Mouse (Mus musculus): ENCODE measurements around the gene Tctex1d2. TPM values are rescaled to one million over a fixed set of nuclear protein-coding genes. Genes with fewer than 3 reads are reported as not detected.

Tctex1d2 gene
- total RNA-seq (2023): 3.1 to 7.0 TPM (median 5.3 TPM) in 4 replicates

DNA sequence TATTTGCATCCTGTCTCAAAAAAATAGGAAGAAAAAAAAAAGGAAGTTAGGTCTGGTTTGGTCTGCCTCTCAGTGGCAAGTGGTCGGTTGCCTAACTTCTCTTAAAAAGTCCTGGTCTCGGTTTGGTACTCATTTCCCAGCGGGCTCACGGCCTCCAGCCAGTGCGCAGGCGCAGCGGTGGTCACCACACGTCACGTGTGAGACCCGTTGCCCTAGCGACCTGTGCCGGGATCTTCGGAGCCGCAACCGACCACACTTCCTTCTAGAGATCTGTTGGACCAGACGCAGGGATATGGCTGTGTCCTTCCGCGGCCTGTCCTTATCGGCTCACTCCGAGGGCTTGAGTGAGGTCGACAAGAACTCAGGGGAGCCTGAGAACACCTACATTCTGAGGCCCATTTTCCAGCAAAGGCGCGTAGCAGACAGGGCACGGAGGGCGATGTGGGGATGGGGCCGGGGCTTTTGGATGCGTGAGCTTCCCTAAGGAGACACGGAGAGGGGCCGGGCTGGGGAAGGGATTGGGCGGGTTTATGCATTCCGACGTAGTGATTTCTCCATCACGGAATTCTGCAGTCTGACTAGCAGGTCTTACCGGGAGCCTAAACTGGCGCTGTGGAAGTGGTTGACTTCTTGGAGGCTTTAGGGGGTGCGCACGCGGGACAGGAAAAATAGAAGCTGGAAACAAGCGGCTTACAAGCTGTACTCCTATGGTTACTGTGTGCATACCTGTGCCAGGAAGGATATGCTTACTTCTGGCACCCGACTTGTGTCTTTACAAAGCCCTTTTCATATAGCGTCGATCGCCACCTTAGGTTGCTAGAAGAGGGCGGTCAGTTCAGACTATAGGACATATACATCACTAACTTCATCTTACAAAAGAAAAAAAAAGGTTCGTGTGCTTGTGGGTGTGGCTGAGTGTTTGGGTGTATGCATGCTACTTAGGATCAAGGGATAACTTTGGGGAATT, at the start of gene Tctex1d2:
Tctex1d2 (plus strand) TSS at position 186 of the 967 bp plus-strand sequence.

DNA sequence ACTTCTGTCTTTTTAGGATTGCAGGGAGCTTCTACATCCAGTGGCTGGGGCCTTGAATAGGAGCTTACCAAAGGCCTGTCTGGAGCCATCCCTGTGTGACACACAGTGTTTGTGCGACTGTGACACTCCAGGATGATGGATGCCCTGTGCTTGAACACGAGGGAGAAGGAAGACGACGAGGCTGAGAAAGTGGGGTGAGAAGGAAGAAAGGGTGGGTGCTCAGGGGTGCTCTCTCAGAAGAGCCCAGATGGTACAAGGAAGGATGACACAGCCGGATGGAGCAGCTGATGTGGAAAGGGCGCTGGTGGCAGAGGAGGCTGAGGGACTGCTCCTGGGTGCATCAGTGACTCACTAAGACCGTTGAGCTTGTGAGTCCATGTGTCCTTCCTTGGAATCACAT, 19.2 kb upstream of the Tctex1d2 start, which contains the start of gene Tm4sf19:
Tm4sf19 (plus strand) TSS at position 240 of the 400 bp plus-strand sequence.

DNA sequence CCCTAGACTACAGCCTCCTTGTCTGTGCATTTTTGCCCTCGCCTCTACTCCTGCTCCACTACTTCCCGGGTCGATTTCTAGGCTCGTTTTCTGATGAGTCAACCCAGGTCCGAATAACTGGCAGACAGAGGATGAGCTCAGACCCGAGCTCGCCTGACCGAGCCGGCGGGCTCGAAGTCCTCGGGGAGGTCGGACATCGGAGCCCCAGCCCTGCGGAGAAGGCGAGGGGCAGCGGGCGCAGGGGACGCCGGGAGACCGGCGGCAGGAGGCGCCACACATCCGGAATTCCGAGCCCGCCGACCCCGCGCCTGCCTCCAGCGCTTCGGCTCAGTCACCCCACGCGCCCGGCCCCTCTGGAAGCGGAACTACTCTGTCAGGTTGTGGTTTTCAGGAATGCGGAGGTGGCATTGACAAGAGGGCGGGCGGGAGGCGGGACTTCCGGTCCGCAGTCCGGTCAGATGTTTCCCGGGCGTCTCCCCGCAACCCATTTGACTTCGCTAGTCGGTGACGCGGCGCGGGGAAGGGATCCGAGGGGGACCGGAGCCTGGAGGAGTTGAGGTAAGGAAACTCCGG, 11.1 kb downstream of the Tctex1d2 start, which contains the start of gene Pcyt1a:
Pcyt1a (plus strand) TSS at position 448 of the 573 bp plus-strand sequence.

Other genes starting within 250 kb of the Tctex1d2 start
- gene Bex6, start 239.9 kb upstream of the Tctex1d2 start, total RNA-seq (2023): not detected in 4 replicates
- gene Fbxo45, start 172.5 kb upstream of the Tctex1d2 start, total RNA-seq (2023): 8.4 to 10.4 TPM (median 9.4 TPM) in 4 replicates
- gene Wdr53, start 172.5 kb upstream of the Tctex1d2 start, total RNA-seq (2023): 10.2 to 12.1 TPM (median 11.1 TPM) in 4 replicates
- gene Smco1, start 148.2 kb upstream of the Tctex1d2 start, total RNA-seq (2023): 0.83 to 1.7 TPM (median 0.96 TPM) in 4 replicates
- 14.1 to 18.5 TPM (median 16.5 TPM) in 4 replicates for gene Rnf168, start 142.2 kb upstream of the Tctex1d2 start, total RNA-seq (2023)
- gene Ubxn7, start 87.4 kb upstream of the Tctex1d2 start, total RNA-seq (2023): 52.4 to 83.7 TPM (median 65.5 TPM) in 4 replicates
- gene Tm4sf19, start 19.2 kb upstream of the Tctex1d2 start, total RNA-seq (2023): not detected in 4 replicates
- 59.3 to 71.1 TPM (median 66.8 TPM) in 4 replicates for gene Pcyt1a, start 11.2 kb downstream of the Tctex1d2 start, total RNA-seq (2023)
- gene Slc51a, start 68.2 kb downstream of the Tctex1d2 start, total RNA-seq (2023): not detected in 4 replicates
- gene Zdhhc19, start 76.6 kb downstream of the Tctex1d2 start, total RNA-seq (2023): not detected in 4 replicates
- gene Tfrc, start 189.2 kb downstream of the Tctex1d2 start, total RNA-seq (2023): 82.3 to 108 TPM (median 101 TPM) in 4 replicates
- gene Tnk2, start 224.2 kb downstream of the Tctex1d2 start, total RNA-seq (2023): 97.2 to 128 TPM (median 115 TPM) in 4 replicates